Mouse (Mus musculus) 3134 (cell line): ENCODE measurements around the gene Negr1.

ENCODE experiments used
- DNase-seq: peaks from one replicate; pipeline ENCODE4 v3.0.0-alpha.2; 2011; ENCODE audit warnings: low spot score; ENCODE audit not compliant: insufficient read length; ENCODE audit errors: extremely low read depth

The Negr1 gene

GRCm38 (mm10) chr3:157090051-157090450 is 528.5 kb downstream of the Negr1 start:
- DNase-seq, result no peak

GRCm38 (mm10) chr3:157096284-157096683 is 534.7 kb downstream of the Negr1 start:
- DNase-seq, result no peak

- no peak for DNase-seq
These were observed 535.9 kb downstream of the Negr1 start for GRCm38 (mm10) chr3:157097514-157097913.

GRCm38 (mm10) chr3:157098417-157098816 is 536.8 kb downstream of the Negr1 start:
- DNase-seq, result no peak

- no peak for DNase-seq
These were observed 543.4 kb downstream of the Negr1 start for GRCm38 (mm10) chr3:157104866-157105579.

GRCm38 (mm10) chr3:157105580-157106264 is 544.1 kb downstream of the Negr1 start:
- DNase-seq, result no peak

- no peak for DNase-seq
These were observed 546.6 kb downstream of the Negr1 start for GRCm38 (mm10) chr3:157108156-157108555.

GRCm38 (mm10) chr3:157109308-157109707 is 547.7 kb downstream of the Negr1 start:
- DNase-seq, result no peak

GRCm38 (mm10) chr3:157115105-157115760 is 553.6 kb downstream of the Negr1 start:
- no peak for DNase-seq

GRCm38 (mm10) chr3:157116024-157116423 is 554.4 kb downstream of the Negr1 start:
- DNase-seq, result no peak

GRCm38 (mm10) chr3:157119916-157120315 is 558.3 kb downstream of the Negr1 start:
- DNase-seq, result no peak

- no peak for DNase-seq
These were observed 584.7 kb downstream of the Negr1 start for GRCm38 (mm10) chr3:157146124-157146855.

GRCm38 (mm10) chr3:157154902-157155301 is 593.3 kb downstream of the Negr1 start:
- no peak for DNase-seq

GRCm38 (mm10) chr3:157155513-157155912 is 593.9 kb downstream of the Negr1 start:
- DNase-seq, result no peak

GRCm38 (mm10) chr3:157164840-157165595 is 603.4 kb downstream of the Negr1 start:
- no peak for DNase-seq

- no peak for DNase-seq
These were observed 620.4 kb downstream of the Negr1 start for GRCm38 (mm10) chr3:157181975-157182374.

- DNase-seq, result no peak
These were observed 627.5 kb downstream of the Negr1 start for GRCm38 (mm10) chr3:157188939-157189725.

- no peak for DNase-seq
These were observed 628.2 kb downstream of the Negr1 start for GRCm38 (mm10) chr3:157189834-157190233.

GRCm38 (mm10) chr3:157190551-157190950 is 629.0 kb downstream of the Negr1 start:
- DNase-seq, result no peak

GRCm38 (mm10) chr3:157192021-157192420 is 630.4 kb downstream of the Negr1 start:
- no peak for DNase-seq
